Mouse (Mus musculus) thymus, adult 18-20 months (tissue): ENCODE data around the gene Trim65.
A peak's percentile ranks its signal among the peaks of the same experiment; 100 is the strongest.

ENCODE experiments used
- DNase-seq, 2 experiments: peaks; one replicate each; pipeline ENCODE4 v3.0.0; 2022; ENCODE audit warnings: mixed read lengths in 2 of 2

The Trim65 gene

GRCm38 (mm10) chr11:116087194-116088130 lies 43.5 kb downstream of the Trim65 start:
- DNase-seq = peak; percentile 73 to 78

GRCm38 (mm10) chr11:116086258-116087193 lies 44.4 kb downstream of the Trim65 start, which contains the start of gene Wbp2:
TSS of gene Wbp2 (minus strand) at chr11:116086995.
- DNase-seq = peak; percentile 98 to 99

DNA sequence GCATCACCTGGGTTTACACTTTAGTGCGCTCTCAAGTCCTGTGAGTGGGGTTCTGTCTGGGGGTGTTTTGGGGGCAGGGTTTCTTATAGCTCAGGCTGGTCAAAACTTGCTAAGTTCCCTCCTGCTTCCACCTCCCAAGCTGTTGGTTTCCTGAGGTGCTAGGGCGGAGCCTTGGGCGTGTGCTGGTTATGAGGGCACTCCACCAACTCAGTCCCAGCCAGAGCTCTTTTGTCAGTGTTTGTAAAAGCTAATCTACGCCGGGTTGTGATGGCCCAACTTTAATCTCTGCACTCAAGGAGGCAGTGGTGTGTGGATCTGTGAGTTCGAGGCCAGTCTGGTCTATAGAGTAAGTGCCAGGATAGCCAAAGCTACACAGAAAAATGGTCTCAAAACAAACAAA lies 46.8 kb downstream of the Trim65 start:
- DNase-seq = no peak

GRCm38 (mm10) chr11:116083096-116083672 lies 47.7 kb downstream of the Trim65 start:
- no peak for DNase-seq

DNA sequence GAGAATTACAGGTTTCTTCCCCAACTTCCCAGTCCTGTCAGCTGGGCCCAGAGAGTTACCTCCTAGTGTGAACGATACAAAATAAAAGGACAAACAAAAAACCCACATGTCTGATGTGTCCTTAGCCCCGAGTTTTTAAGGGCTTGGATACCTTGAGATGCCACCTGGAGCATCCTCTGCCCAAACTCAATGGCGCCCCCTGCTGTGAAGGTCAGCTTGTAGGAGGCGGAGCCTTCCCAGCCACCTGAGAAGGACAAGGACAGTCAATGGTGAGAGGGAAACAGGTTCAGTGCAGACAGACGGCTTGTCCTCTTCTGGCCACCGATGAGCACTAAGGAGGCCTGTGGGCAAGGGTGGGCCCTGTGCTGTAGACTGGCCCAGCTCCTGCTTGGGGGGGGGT lies 49.8 kb downstream of the Trim65 start:
- peak; percentile 46 to 64 for DNase-seq

- DNase-seq = no peak
These were observed 51.4 kb downstream of the Trim65 start for GRCm38 (mm10) chr11:116079511-116079910.

GRCm38 (mm10) chr11:116078676-116079320 lies 52.1 kb downstream of the Trim65 start:
- no peak for DNase-seq

DNA sequence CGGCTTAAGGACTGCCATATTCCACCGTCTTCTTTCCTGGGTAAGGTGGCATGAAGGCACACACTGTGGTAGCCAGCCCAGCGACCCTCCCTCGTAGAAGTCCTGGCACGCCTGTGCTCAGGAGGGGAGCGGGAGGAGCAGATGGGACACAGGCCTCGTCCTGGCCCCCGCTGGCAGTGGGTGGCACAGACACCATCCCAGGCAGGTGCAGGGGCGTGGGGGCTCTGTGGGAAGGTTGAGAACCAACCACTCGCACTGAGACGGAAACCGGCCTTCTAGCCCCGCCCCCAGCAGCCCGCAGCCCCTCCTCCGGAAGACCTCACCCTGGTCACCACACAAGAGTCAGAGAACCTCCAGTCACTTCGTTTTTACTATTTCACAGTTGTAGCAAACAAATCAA lies 52.7 kb downstream of the Trim65 start:
- DNase-seq = peak; percentile 88 to 90

DNA sequence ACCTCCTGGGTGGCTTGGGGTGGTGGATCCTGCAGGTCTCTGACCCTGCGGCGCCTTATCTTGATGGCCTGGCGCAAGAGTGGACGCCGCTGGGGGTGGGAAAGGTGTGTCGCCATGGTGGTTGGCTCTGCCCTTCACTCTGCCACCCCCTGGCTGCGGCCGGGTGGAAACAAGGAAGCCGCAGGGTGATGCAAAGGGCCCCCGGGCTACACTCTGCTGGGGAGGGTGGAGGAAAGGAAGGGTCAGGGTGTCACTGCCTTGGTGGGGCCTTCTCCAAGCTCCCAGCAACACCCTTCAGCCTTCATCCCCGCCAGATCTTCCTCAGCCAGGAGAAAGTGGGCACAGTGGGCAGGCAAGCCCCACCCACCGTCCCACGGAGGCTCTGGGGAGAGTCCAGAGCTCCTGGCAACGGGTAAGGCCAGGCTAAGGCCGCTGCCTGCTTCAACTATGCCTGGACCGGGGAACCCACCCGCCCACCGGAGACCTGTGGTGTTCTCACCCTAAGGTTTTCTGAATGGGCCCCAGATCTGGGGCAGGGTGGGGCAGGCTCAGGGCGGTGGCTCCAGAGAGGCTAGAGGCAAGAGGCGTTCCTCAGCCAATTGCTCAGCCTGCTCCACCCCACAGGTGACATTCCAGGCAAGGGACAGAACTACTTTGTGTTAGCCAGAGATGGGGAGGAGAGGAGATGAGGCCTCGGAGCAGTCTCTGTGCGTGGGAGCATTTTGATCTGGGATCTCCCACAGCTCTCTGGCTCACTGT lies 53.3 kb downstream of the Trim65 start, which contains the start of gene Unc13d:
Gene Unc13d, minus strand, starts transcription at position 516 of the 759 bp plus-strand sequence.
- DNase-seq = peak; percentile 65 to 76

- peak; percentile 66 to 73 for DNase-seq
These were observed 54.1 kb downstream of the Trim65 start for GRCm38 (mm10) chr11:116076836-116077235.

- DNase-seq = peak in 1 of 2 experiments; percentile 34
These were observed 54.7 kb downstream of the Trim65 start for GRCm38 (mm10) chr11:116076266-116076540.

DNA sequence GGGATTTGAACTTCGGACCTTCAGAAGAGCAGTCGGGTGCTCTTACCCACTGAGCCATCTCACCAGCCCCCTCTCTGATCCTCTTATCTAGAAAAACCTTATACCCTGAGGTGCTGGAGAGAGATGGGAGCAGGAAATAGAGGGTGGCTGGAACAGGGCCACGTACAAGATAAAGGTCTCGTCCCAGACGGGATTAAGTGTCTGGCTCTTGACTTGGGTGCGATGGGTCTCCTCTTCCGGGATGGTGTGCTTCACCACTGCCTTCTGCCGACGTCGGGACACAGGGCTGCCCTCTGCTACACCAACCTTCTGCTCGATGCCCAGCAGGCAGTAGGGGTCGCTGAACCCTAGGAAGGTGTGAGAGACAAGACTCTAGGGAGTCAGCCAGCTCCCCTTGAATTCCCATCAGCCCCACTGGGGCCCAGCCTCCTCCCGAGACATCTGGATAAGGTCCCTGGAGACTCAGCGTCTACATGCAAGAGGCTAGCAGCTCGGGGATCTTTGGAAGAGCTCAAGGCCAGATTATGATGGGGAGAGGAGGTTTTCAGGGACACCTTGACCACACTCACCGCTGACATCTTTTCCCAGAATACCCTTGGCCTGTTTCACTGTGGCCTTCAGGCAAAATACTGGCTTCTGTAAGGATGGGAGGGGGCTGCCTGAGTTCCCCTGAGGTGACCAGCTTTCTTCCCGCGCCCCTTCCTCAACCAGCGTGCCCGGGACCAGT lies 55.2 kb downstream of the Trim65 start:
- no peak for DNase-seq

- DNase-seq = no peak
These were observed 56.4 kb downstream of the Trim65 start for GRCm38 (mm10) chr11:116074436-116074991.

GRCm38 (mm10) chr11:116072608-116073007 lies 58.3 kb downstream of the Trim65 start:
- no peak for DNase-seq
